ENCODE assay signal across 12 mouse cellular contexts in the genomic region with DNA sequence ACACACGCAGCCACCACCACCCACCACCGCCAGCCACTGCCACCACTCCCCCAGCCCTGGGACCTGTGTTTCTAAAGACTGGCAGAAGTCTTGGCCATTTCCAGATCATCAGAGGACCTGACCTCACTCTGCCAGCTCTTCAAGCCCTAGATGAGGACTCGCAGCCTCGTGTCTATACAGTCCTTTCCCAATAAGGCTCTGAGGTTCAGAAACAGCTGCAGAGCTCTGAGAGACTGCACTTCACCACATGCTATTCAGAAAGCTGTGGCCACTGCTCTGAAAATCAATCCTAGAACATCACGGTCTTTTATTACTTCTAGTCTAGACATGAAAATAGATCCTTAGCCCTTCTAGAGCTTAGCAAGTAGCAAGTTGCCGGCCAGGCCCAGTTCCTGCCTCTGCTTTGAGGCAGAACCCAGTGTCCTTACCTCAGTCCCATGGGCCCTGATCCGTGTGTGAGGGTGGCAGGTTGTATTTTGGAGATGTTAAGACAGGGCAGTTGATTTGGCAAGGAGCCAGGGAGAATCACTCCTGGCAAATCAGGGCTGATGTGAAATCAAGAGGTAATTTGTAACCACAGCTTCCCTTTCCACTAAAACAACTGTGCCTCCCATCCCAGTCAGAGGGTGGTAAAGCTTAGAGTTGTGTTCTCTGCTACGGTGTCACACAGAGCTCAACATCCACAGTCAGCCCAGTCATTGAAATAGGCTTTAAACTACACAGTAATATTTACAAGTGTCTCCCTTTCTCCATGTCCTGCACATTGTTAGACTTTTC. TPM values are rescaled to one million over a fixed set of nuclear protein-coding genes. Genes with fewer than 3 reads are reported as not detected.
DNase-seq lines count a peak whose midpoint lies in the region; ATAC-seq lines count a peak whose summit lies in the region.
"Had no signal": no experiment of that assay in that cellular context is flagged by ENCODE, and none has a peak within 500 bp of the region (broad histone marks: within the 10 kb centered on the region; RNA-seq: fewer than 3 reads in every experiment).

No protein-coding gene starts in this region.

- H3K27ac ChIP-seq in heart, embryonic 11.5 days (ENCODE audit: low read depth, low read length): no peak overlapping the region
- peak overlapping the region; percentile 47; the same call in 1 of the 2 replicates for H3K27ac ChIP-seq in midbrain, embryonic 16.5 days (ENCODE audit: low read length)
- H3K27ac ChIP-seq in midbrain, embryonic 11.5 days (ENCODE audit: low read depth, low read length): no peak overlapping the region
- H3K27ac ChIP-seq: forebrain, embryonic 12.5 days had no signal

- H3K36me3 ChIP-seq in heart, embryonic 11.5 days (ENCODE audit: control insufficient read depth, insufficient read depth, low read length): peaks cover 10% of the 10 kb centered on the region
- peaks cover under 1% of the 10 kb centered on the region; the same call in 1 of the 2 replicates for H3K36me3 ChIP-seq in midbrain, embryonic 16.5 days (ENCODE audit: control insufficient read depth, insufficient read depth, low read length)
- H3K36me3 ChIP-seq in midbrain, embryonic 11.5 days (ENCODE audit: control insufficient read depth, insufficient read depth, low read length): peaks cover 2% of the 10 kb centered on the region; the same call in 1 of the 2 replicates

- DNase-seq in heart, postnatal 4 days: no peak
- no peak for DNase-seq in midbrain, embryonic 11.5 days (ENCODE audit: low spot score, missing footprints)
- DNase-seq in brain, adult 2 months (ENCODE audit: low read depth, low spot score): peak; percentile 33
- DNase-seq in skeletal muscle tissue, adult 2 months (ENCODE audit: low read depth, low spot score): peak; percentile 42
- no peak for DNase-seq in left cerebral cortex, adult 9 months (ENCODE audit: low spot score in 2 of 2)
- DNase-seq in adrenal gland, postnatal 36 days: no peak
- DNase-seq: cerebellum, postnatal 14 days; thymus, adult 2 months had no signal

- H3K27me3 ChIP-seq in heart, embryonic 11.5 days (ENCODE audit: control insufficient read depth, insufficient read depth, low read length): no peaks in the 10 kb centered on the region
- H3K27me3 ChIP-seq in midbrain, embryonic 16.5 days (ENCODE audit: control insufficient read depth, insufficient read depth, low read depth, low read length): no peaks in the 10 kb centered on the region
- H3K27me3 ChIP-seq in midbrain, embryonic 11.5 days (ENCODE audit: control insufficient read depth, insufficient read depth, low read length): no peaks in the 10 kb centered on the region
- H3K27me3 ChIP-seq: embryonic facial prominence, embryonic 15.5 days; forebrain, embryonic 12.5 days had no signal

- WGBS in heart, embryonic 11.5 days (ENCODE audit: insufficient replicate concordance): 91% methylated on average over 8 of the region's 8 CpGs
- 79% methylated on average over 8 of the region's 8 CpGs for WGBS in midbrain, embryonic 16.5 days
- WGBS in midbrain, embryonic 11.5 days: 86% methylated on average over 8 of the region's 8 CpGs

- no peak overlapping the region for H3K4me2 ChIP-seq in heart, embryonic 11.5 days
- H3K4me2 ChIP-seq in midbrain, embryonic 16.5 days (ENCODE audit: low read length): no peak overlapping the region
- no peak overlapping the region for H3K4me2 ChIP-seq in midbrain, embryonic 11.5 days
- H3K4me2 ChIP-seq: embryonic facial prominence, embryonic 15.5 days; forebrain, embryonic 12.5 days had no signal

- no peaks in the 10 kb centered on the region for H3K9me3 ChIP-seq in heart, embryonic 11.5 days (replicated peaks; ENCODE audit: control insufficient read depth, low read length)
- no peaks in the 10 kb centered on the region for H3K9me3 ChIP-seq in midbrain, embryonic 16.5 days (replicated peaks; ENCODE audit: control insufficient read depth, low read length, poor library complexity, severe bottlenecking)
- no peaks in the 10 kb centered on the region for H3K9me3 ChIP-seq in midbrain, embryonic 11.5 days (ENCODE audit: control insufficient read depth, low read length)
- H3K9me3 ChIP-seq: embryonic facial prominence, embryonic 15.5 days; forebrain, embryonic 12.5 days had no signal

- peaks cover 4% of the 10 kb centered on the region; the same call in 1 of the 2 replicates for H3K4me1 ChIP-seq in heart, embryonic 11.5 days (ENCODE audit: control insufficient read depth, insufficient read depth, low read length)
- H3K4me1 ChIP-seq in midbrain, embryonic 16.5 days (ENCODE audit: control insufficient read depth, insufficient read depth, low read length): peaks cover 15% of the 10 kb centered on the region
- H3K4me1 ChIP-seq in midbrain, embryonic 11.5 days (ENCODE audit: control insufficient read depth, insufficient read depth, low read length): 0 out of 2 replicates have a peak, but pooled peaks cover 3% of the 10 kb centered on the region

- ATAC-seq in heart, embryonic 11.5 days (replicated peaks; ENCODE audit: insufficient number of reproducible peaks, low FRiP score, low TSS enrichment): no peak
- no peak for ATAC-seq in midbrain, embryonic 16.5 days
- no peak for ATAC-seq in midbrain, embryonic 11.5 days (ENCODE audit: low FRiP score)

- no peak overlapping the region for H3K4me3 ChIP-seq in heart, embryonic 11.5 days (ENCODE audit: low read depth, low read length)
- no peak overlapping the region for H3K4me3 ChIP-seq in midbrain, embryonic 16.5 days (ENCODE audit: low read depth, low read length)
- no peak overlapping the region for H3K4me3 ChIP-seq in midbrain, embryonic 11.5 days (ENCODE audit: low read depth, low read length)
- H3K4me3 ChIP-seq: embryonic facial prominence, embryonic 15.5 days; forebrain, embryonic 12.5 days had no signal

- 0 out of 2 replicates have a peak overlapping the region, but pooled peaks have one; percentile 22 for H3K9ac ChIP-seq in heart, embryonic 11.5 days (ENCODE audit: low read depth, low read length)
- no peak overlapping the region for H3K9ac ChIP-seq in midbrain, embryonic 16.5 days (ENCODE audit: low read depth, low read length)
- no peak overlapping the region for H3K9ac ChIP-seq in midbrain, embryonic 11.5 days (ENCODE audit: low read length)
- H3K9ac ChIP-seq: embryonic facial prominence, embryonic 15.5 days; forebrain, embryonic 12.5 days had no signal

RNA-seq across cellular contexts. Expression of a gene that starts 50.5 kb away (rescaled TPM):
- 63.7 and 66.4 TPM in 2 replicates for polyA plus RNA-seq in heart, embryonic 11.5 days (2014; fragmentation: Nextera tagmentation; extraction: Ambion mirVana)
- total RNA-seq in heart, postnatal 4 days (2021): 10 to 100 TPM; 42.4 to 43.3 TPM
- 109 and 115 TPM in 2 replicates for polyA plus RNA-seq in midbrain, embryonic 16.5 days (2015; fragmentation: Nextera tagmentation; extraction: Ambion mirVana)
- polyA plus RNA-seq in midbrain, embryonic 11.5 days (2014; fragmentation: Nextera tagmentation; extraction: Ambion mirVana): 85.4 and 91.8 TPM in 2 replicates
- 10 to 100 TPM; 31.9 to 37.6 TPM for total RNA-seq in adrenal gland, postnatal 36 days (2021)

Comparison
In these comparisons a context has a peak if more than half of its experiments do, and no peak if none do; other contexts are left out.
1. DNase-seq: peak in brain, adult 2 months (single experiment) and skeletal muscle tissue, adult 2 months (single experiment); none in heart, postnatal 4 days (single experiment), midbrain, embryonic 11.5 days (single experiment), left cerebral cortex, adult 9 months (0 of 2) and adrenal gland, postnatal 36 days (0 of 2).